Mouse (Mus musculus): ENCODE results near the gene Cyp27a1. TPM values are rescaled to one million over a fixed set of nuclear protein-coding genes. Genes with fewer than 3 reads are reported as not detected.

Gene Cyp27a1
- polyA plus RNA-seq, 1 experiment, result 32.4 TPM

DNA sequence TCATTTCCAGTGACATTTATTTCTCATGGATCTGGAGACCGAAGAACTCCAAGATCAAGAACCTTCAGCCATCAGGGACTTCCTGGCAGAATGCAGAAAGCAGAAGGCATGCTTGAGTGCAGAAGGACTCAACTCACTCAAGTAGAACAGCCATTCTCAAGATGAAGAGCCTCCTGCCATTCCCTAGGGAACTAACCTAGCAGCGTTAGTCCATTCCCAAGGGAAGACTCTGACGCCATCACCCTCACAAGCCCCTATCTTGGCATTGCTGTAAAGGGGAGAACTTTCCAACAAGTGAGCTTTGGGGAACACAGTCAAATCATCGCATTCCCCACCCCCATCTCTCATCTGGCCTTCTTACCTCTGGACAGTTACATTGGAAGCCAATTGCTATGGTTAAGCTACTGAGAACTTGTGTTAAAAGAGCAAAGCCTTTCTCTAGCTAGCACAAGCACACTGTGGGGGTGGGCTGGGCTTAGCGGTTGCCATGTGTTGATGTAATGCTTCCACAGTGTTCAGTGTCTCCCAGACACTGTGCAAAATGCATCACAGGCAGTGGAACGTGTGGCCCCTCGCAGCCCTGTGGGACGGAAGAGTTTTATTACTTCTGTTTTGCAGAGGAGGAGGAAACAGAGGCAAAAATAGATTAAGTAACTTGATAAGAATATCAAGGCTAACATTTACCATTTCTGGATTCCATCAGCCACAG is 40.0 kb downstream of the Cyp27a1 start:
- peaks cover 1% of the 10 kb centered on the region; the same call in 1 of the 2 replicates for H3K27me3 ChIP-seq (ENCODE audit: control insufficient read depth, insufficient read depth, low read length)
- no peak for DNase-seq
- 0 out of 2 replicates have a peak, but pooled peaks cover 2% of the 10 kb centered on the region for H3K4me1 ChIP-seq (ENCODE audit: control insufficient read depth, insufficient read depth, low read length)
- no peak overlapping the region for H3K4me3 ChIP-seq (replicated peaks; ENCODE audit: insufficient read depth, low read depth, low read length)
- H3K27ac ChIP-seq (ENCODE audit: insufficient read depth, low read length), result no peak overlapping the region
- 79% methylated on average over 8 of the region's 8 CpGs for WGBS
- TF ChIP-seq CTCF (IDR thresholded peaks at IDR 0.05; ENCODE audit: borderline replicate concordance, insufficient read depth, low read depth, low read length) (no peak), POLR2A (IDR thresholded peaks at IDR 0.05; ENCODE audit: borderline replicate concordance, insufficient read depth, low read length) (no peak)

DNA sequence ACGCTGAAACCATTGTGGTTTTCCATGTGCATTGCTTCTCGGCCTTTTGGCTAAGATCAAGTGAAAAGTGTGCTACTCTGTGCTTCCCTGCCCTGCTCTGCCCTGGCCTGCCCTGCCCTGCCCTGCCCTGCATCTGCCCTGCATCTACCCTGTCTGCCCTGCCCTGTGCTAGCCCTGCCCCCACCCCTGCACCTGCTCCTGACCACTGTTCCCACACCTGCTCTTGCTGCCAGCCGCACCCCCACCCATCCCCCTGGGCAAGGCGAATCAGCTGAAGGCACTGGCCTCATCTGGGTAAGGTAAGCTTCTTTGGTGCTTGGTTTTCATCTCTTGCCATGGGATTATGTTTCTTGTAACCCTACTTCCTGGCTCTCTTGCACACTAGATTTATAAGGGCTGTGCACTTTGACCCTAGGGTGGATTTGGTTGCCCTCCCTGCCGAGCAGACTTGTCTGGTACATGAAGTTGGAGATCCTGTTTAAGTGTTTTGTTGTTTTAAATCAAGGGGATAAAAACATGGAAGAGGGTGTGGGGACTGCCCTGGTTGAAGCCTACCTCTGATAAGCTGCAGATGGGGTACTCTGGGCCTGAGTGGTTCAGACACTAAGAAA is 40.9 kb downstream of the Cyp27a1 start:
- H3K4me1 ChIP-seq (ENCODE audit: control insufficient read depth, insufficient read depth, low read length), result no peaks in the 10 kb centered on the region
- H3K27me3 ChIP-seq (ENCODE audit: control insufficient read depth, insufficient read depth, low read length), result no peaks in the 10 kb centered on the region
- no peak overlapping the region for H3K27ac ChIP-seq (ENCODE audit: insufficient read depth, low read length)
- WGBS, result 82% methylated on average over 5 of the region's 5 CpGs
- TF ChIP-seq CTCF (IDR thresholded peaks at IDR 0.05; ENCODE audit: borderline replicate concordance, insufficient read depth, low read depth, low read length), result no peak
- no peak for TF ChIP-seq POLR2A (IDR thresholded peaks at IDR 0.05; ENCODE audit: borderline replicate concordance, insufficient read depth, low read length)
- H3K4me3 ChIP-seq (replicated peaks; ENCODE audit: insufficient read depth, low read depth, low read length), result no peak overlapping the region
- DNase-seq, result no peak

DNA sequence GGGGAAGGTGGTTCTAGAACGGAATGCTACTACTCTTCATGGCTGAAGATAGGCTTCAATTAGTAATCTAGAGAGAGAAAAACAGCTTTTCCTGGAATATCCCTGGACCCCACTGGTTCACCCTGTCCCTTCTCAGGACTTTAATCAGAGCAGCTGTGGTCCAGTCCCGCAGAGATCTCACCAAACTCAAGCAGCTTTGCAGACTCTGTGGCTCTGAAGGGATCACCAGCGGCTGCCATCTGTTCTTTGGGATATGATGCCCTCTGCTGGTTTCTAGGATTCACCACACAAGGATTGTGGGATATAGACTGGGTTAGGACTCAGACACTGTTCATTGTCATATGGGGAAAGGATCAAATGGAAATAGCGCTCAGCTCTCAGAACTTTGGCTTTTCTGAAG is 46.4 kb downstream of the Cyp27a1 start:
- DNase-seq, result peak in 1 of 2 experiments; percentile 25

DNA sequence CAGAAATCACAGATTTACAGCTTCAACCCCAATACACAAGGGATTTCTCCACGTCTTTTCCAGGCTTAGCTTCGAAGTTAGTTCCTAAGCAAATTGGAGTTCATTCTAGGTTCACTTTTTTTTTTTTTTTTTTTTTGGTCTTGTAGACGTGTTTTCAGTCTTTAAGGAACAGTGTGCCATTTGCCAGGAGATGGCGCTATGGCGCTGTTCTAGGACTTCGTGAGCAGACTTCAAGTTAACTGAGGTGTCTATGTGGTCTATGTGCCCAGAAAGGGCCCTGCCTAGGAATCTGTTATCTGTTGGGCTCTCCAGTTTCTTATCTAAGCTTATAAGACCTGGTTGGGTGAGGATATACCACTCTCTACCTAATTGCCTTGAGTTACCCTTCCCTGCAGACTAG is 49.7 kb downstream of the Cyp27a1 start:
- DNase-seq, result peak; percentile 31 to 44
- Histone ChIP-seq H3K27me3 (ENCODE audit: control insufficient read depth, insufficient read depth, low read length) (peaks cover 1% of the 10 kb centered on the region; the same call in 1 of the 2 replicates), H3K4me1 (ENCODE audit: control insufficient read depth, insufficient read depth, low read length) (no peaks in the 10 kb centered on the region), H3K4me3 (replicated peaks; ENCODE audit: insufficient read depth, low read depth, low read length) (no peak overlapping the region), H3K27ac (ENCODE audit: insufficient read depth, low read length) (no peak overlapping the region)
- peak; percentile 43; the same call in 1 of the 2 replicates for TF ChIP-seq CTCF (IDR thresholded peaks at IDR 0.05; ENCODE audit: borderline replicate concordance, insufficient read depth, low read depth, low read length)
- no peak for TF ChIP-seq POLR2A (IDR thresholded peaks at IDR 0.05; ENCODE audit: borderline replicate concordance, insufficient read depth, low read length)
- 4% methylated on average over 6 of the region's 6 CpGs for WGBS

More for the DNA sequence above, 46.4 kb downstream of the Cyp27a1 start:
- Histone ChIP-seq H3K4me3 (replicated peaks; ENCODE audit: insufficient read depth, low read depth, low read length) (no peak overlapping the region), H3K4me1 (ENCODE audit: control insufficient read depth, insufficient read depth, low read length) (no peaks in the 10 kb centered on the region), H3K27ac (ENCODE audit: insufficient read depth, low read length) (no peak overlapping the region), H3K27me3 (ENCODE audit: control insufficient read depth, insufficient read depth, low read length) (peaks cover 1% of the 10 kb centered on the region; the same call in 1 of the 2 replicates)
- TF ChIP-seq POLR2A (IDR thresholded peaks at IDR 0.05; ENCODE audit: borderline replicate concordance, insufficient read depth, low read length), result no peak
- peak; percentile 37; the same call in 1 of the 2 replicates for TF ChIP-seq CTCF (IDR thresholded peaks at IDR 0.05; ENCODE audit: borderline replicate concordance, insufficient read depth, low read depth, low read length)
- WGBS, result 24% methylated on average over 4 of the region's 4 CpGs

DNA sequence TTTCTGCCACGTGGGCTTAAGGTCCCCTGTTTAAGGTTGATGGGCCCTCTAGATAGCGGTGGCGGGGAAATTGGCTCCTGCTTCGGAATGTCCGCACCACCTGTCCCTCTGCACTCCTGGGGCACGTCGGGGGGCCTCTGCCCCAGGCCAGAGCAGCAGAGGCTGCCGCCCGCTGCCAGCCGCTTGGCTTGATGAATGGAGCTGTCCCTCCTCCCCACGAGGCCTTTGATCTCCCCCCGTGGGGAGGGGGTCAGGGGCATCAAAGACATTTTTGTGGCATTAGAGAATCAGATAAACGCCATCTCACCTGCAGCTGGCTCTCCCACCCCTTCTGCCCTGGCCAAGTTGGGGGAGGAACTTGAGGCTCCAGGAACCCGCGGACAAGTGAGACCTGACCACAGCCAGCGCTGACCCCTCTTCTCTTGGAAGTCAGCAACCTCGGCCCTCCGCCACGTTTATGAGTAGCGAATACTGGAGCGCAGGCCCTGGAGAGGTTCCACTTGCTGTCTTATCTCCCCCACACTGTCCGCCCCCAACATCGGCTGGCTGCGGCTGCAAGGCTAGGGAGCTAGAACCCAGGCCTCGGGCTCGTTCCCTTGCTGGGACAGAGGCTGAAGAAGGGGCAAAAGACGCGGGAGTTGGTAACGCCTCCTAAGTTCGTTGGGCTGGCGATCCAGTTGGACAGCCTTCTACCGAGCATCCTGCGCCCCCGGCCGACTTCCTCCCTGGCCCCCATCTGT is 57.5 kb downstream of the Cyp27a1 start:
- WGBS, result 4% methylated on average over 35 of the region's 35 CpGs
- Histone ChIP-seq H3K27ac (ENCODE audit: insufficient read depth, low read length) (no peak overlapping the region), H3K4me3 (replicated peaks; ENCODE audit: insufficient read depth, low read depth, low read length) (no peak overlapping the region), H3K27me3 (ENCODE audit: control insufficient read depth, insufficient read depth, low read length) (peaks cover 3% of the 10 kb centered on the region; the same call in 1 of the 2 replicates), H3K4me1 (ENCODE audit: control insufficient read depth, insufficient read depth, low read length) (peaks cover 5% of the 10 kb centered on the region)
- no peak for TF ChIP-seq POLR2A (IDR thresholded peaks at IDR 0.05; ENCODE audit: borderline replicate concordance, insufficient read depth, low read length)
- no peak for TF ChIP-seq CTCF (IDR thresholded peaks at IDR 0.05; ENCODE audit: borderline replicate concordance, insufficient read depth, low read depth, low read length)
- no peak for DNase-seq

DNA sequence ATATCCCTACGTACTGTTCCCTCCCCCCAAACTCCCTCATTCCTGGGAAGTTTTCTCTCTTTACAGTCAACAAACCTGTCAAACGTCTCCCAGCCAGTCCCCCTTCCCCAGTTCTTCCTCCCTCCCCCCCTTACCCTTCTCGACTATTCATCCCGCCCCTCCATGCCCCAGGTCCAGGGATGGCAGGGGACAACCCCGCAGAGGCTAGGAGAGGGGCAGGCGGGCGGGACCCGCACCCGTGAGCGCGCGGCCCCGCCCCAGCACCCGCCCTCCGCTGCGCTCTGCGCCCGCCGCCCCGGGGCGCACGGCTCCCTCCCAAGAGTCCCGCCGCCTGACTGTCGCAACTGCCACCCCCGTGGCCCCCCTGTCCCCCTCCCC is 58.1 kb downstream of the Cyp27a1 start:
- Histone ChIP-seq H3K27me3 (ENCODE audit: control insufficient read depth, insufficient read depth, low read length) (peaks cover 3% of the 10 kb centered on the region; the same call in 1 of the 2 replicates), H3K4me3 (replicated peaks; ENCODE audit: insufficient read depth, low read depth, low read length) (peak overlapping the region; percentile 12), H3K4me1 (ENCODE audit: control insufficient read depth, insufficient read depth, low read length) (peaks cover 5% of the 10 kb centered on the region), H3K27ac (ENCODE audit: insufficient read depth, low read length) (no peak overlapping the region)
- 2% methylated on average over 24 of the region's 26 CpGs for WGBS
- DNase-seq, result no peak
- no peak for TF ChIP-seq POLR2A (IDR thresholded peaks at IDR 0.05; ENCODE audit: borderline replicate concordance, insufficient read depth, low read length)
- no peak for TF ChIP-seq CTCF (IDR thresholded peaks at IDR 0.05; ENCODE audit: borderline replicate concordance, insufficient read depth, low read depth, low read length)

DNA sequence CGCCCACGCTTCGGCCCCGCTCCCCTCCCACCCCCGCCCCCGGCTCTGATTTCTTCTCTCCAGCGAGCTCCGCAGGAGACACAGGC is 58.3 kb downstream of the Cyp27a1 start, which contains the start of gene Wnt6:
Wnt6 (plus strand) TSS at position 48 of the 86 bp plus-strand sequence.
- Histone ChIP-seq H3K27ac (ENCODE audit: insufficient read depth, low read length) (no peak within 1 kb of the TSS), H3K4me1 (ENCODE audit: control insufficient read depth, insufficient read depth, low read length) (peaks cover 5% of the 10 kb centered on the region), H3K27me3 (ENCODE audit: control insufficient read depth, insufficient read depth, low read length) (peaks cover 3% of the 10 kb centered on the region; the same call in 1 of the 2 replicates), H3K4me3 (replicated peaks; ENCODE audit: insufficient read depth, low read depth, low read length) (peak within 1 kb of the TSS; percentile 12)
- 0% methylated on average over 6 of the region's 8 CpGs for WGBS
- DNase-seq, result no peak
- TF ChIP-seq POLR2A (IDR thresholded peaks at IDR 0.05; ENCODE audit: borderline replicate concordance, insufficient read depth, low read length), result no peak
- no peak for TF ChIP-seq CTCF (IDR thresholded peaks at IDR 0.05; ENCODE audit: borderline replicate concordance, insufficient read depth, low read depth, low read length)

Data from cerebellum, adult 2 months (tissue).